Mouse (Mus musculus) bone marrow, adult 2 months (tissue): ENCODE data around the gene Dzip1l. TPM values are rescaled to one million over a fixed set of nuclear protein-coding genes. Genes with fewer than 3 reads are reported as not detected.

Experiments used
- H3K27ac ChIP-seq: fragments of 200-500 bp; 2 replicates; pipeline ENCODE4 v1.5.1; 2012; ENCODE audit warnings: low read depth, mild to moderate bottlenecking, control low read depth, inconsistent platforms, low read length; ENCODE audit not compliant: control insufficient read depth, poor library complexity, insufficient read depth
- H3K4me1 ChIP-seq: fragments of 200-500 bp; 2 replicates; pipeline ENCODE4 v1.6.1; 2011; ENCODE audit warnings: low read length; ENCODE audit not compliant: control insufficient read depth, insufficient read depth
- H3K4me3 ChIP-seq: fragments of 200-500 bp; replicated peaks from 2 replicates; pipeline ENCODE3; 2011; ENCODE audit warnings: mild to moderate bottlenecking, low read depth, low read length, control low read depth; ENCODE audit not compliant: control insufficient read depth
- CTCF ChIP-seq: fragments of 200-500 bp; IDR thresholded peaks from 2 replicates; pipeline ENCODE4 v1.5.1; 2011; ENCODE audit warnings: low read length, control low read depth; ENCODE audit not compliant: control insufficient read depth, insufficient read depth
- POLR2A ChIP-seq: fragments of 200-500 bp; IDR thresholded peaks from 2 replicates; pipeline ENCODE4 v1.6.1; 2011; ENCODE audit warnings: low read depth, mild to moderate bottlenecking, control low read depth, low read length, borderline replicate concordance; ENCODE audit not compliant: control insufficient read depth
- WGBS: fragments of 180-500 bp; shearing (Covaris S2); methylation state at CpG from one replicate; pipeline ENCODE4 v1.1.7; 2018; 5-methylcytosine and 5-hydroxymethylcytosine counted together
- polyA plus RNA-seq: library from polyadenylated mRNA; stranded (reverse); fragments of >200 nt; gene quantifications from 2 replicates; pipeline ENCODE4 v1.2.4, GENCODE M21; 2011; ENCODE audit warnings: low replicate concordance; ENCODE audit not compliant: missing spikeins, insufficient read depth, insufficient read length

The Dzip1l gene
- polyA plus RNA-seq, 1 experiment = 1.0 TPM

- Histone ChIP-seq H3K4me1 (no peaks in the 10 kb centered on the region), H3K4me3 (no peak overlapping the region), H3K27ac (no peak overlapping the region)
- TF ChIP-seq CTCF (no peak), POLR2A (no peak)
- 81% methylated on average over 7 of the region's 7 CpGs for WGBS
These were observed 61.1 kb downstream of the Dzip1l start for GRCm38 (mm10) chr9:99690386-99690785.

GRCm38 (mm10) chr9:99694961-99695360 is 65.7 kb downstream of the Dzip1l start:
- no peak for TF ChIP-seq CTCF
- TF ChIP-seq POLR2A = no peak
- 69% methylated on average over 7 of the region's 7 CpGs for WGBS

GRCm38 (mm10) chr9:99699752-99700389 is 70.6 kb downstream of the Dzip1l start:
- 54% methylated on average over 2 of the region's 2 CpGs for WGBS
- no peak overlapping the region for H3K4me3 ChIP-seq
- no peak overlapping the region for H3K27ac ChIP-seq
- no peaks in the 10 kb centered on the region for H3K4me1 ChIP-seq
- TF ChIP-seq CTCF (no peak), POLR2A (no peak)

More at GRCm38 (mm10) chr9:99694961-99695360, 65.7 kb downstream of the Dzip1l start:
- Histone ChIP-seq H3K4me3 (no peak overlapping the region), H3K27ac (no peak overlapping the region), H3K4me1 (no peaks in the 10 kb centered on the region)

- Histone ChIP-seq H3K27ac (no peak overlapping the region), H3K4me3 (no peak overlapping the region), H3K4me1 (no peaks in the 10 kb centered on the region)
- WGBS = 68% methylated on average over 2 of the region's 2 CpGs
- TF ChIP-seq POLR2A (no peak), CTCF (no peak)
These were observed 71.9 kb downstream of the Dzip1l start for GRCm38 (mm10) chr9:99701187-99701586.

- no peak for TF ChIP-seq CTCF
- TF ChIP-seq POLR2A = no peak
- Histone ChIP-seq H3K27ac (no peak overlapping the region), H3K4me3 (no peak overlapping the region), H3K4me1 (no peaks in the 10 kb centered on the region)
- 82% methylated on average over 6 of the region's 6 CpGs for WGBS
These were observed 72.9 kb downstream of the Dzip1l start for GRCm38 (mm10) chr9:99702215-99702614.

- Histone ChIP-seq H3K4me3 (no peak overlapping the region), H3K4me1 (no peaks in the 10 kb centered on the region), H3K27ac (no peak overlapping the region)
- 72% methylated on average over 6 of the region's 6 CpGs for WGBS
- TF ChIP-seq CTCF (no peak), POLR2A (no peak)
These were observed 74.4 kb downstream of the Dzip1l start for GRCm38 (mm10) chr9:99703711-99704110.

GRCm38 (mm10) chr9:99706264-99706663 is 77.0 kb downstream of the Dzip1l start:
- Histone ChIP-seq H3K27ac (no peak overlapping the region), H3K4me1 (no peaks in the 10 kb centered on the region), H3K4me3 (no peak overlapping the region)
- TF ChIP-seq CTCF (no peak), POLR2A (no peak)
- WGBS = 83% methylated on average over 6 of the region's 6 CpGs

- WGBS = 72% methylated on average over 11 of the region's 11 CpGs
- Histone ChIP-seq H3K4me1 (no peaks in the 10 kb centered on the region), H3K27ac (no peak overlapping the region), H3K4me3 (no peak overlapping the region)
- TF ChIP-seq CTCF = no peak
- no peak for TF ChIP-seq POLR2A
These were observed 78.3 kb downstream of the Dzip1l start for GRCm38 (mm10) chr9:99707425-99708126.
